Mouse (Mus musculus): ENCODE measurements around the gene Snx14.
"Not testable (repeated sequence)": the region's sequence is repeated elsewhere in the genome, so short reads cannot be mapped to it uniquely, and the experiment has no call there.

Gene Snx14

GRCm38 (mm10) chr9:88438555-88439237, at the start of gene Snx14:
Gene Snx14 (minus strand): TSS chr9:88438958.
- peak; percentile 96 to 97 for DNase-seq

GRCm38 (mm10) chr9:88484531-88484930, 45.8 kb upstream of the Snx14 start:
- DNase-seq = no peak

GRCm38 (mm10) chr9:88482829-88483396, 44.2 kb upstream of the Snx14 start:
- no peak for DNase-seq

- peak; percentile 90 to 91 for DNase-seq
These were observed 43.6 kb upstream of the Snx14 start, which contains the start of gene Syncrip for GRCm38 (mm10) chr9:88482230-88482828. Gene Syncrip (minus strand): TSS chr9:88482574.

GRCm38 (mm10) chr9:88481791-88482160, 43.0 kb upstream of the Snx14 start:
- DNase-seq = peak; percentile 36

GRCm38 (mm10) chr9:88481061-88481790, 42.5 kb upstream of the Snx14 start:
- peak; percentile 18 to 26 for DNase-seq

GRCm38 (mm10) chr9:88480120-88480519, 41.4 kb upstream of the Snx14 start:
- no peak for DNase-seq

- DNase-seq = no peak
These were observed 37.4 kb upstream of the Snx14 start for GRCm38 (mm10) chr9:88476138-88476537.

GRCm38 (mm10) chr9:88461017-88461416, 22.3 kb upstream of the Snx14 start:
- not testable (repeated sequence) for DNase-seq

GRCm38 (mm10) chr9:88439991-88440390, 1.2 kb upstream of the Snx14 start:
- DNase-seq = no peak

GRCm38 (mm10) chr9:88439238-88439600, 461 bp upstream of the Snx14 start:
- no peak for DNase-seq

GRCm38 (mm10) chr9:88438237-88438554, 562 bp downstream of the Snx14 start:
- DNase-seq = no peak

GRCm38 (mm10) chr9:88437342-88438236, 1.2 kb downstream of the Snx14 start:
- no peak for DNase-seq

GRCm38 (mm10) chr9:88424356-88424755, 14.4 kb downstream of the Snx14 start:
- DNase-seq = no peak

GRCm38 (mm10) chr9:88422428-88422827, 16.3 kb downstream of the Snx14 start:
- no peak for DNase-seq

GRCm38 (mm10) chr9:88416752-88417151, 22.0 kb downstream of the Snx14 start:
- DNase-seq = no peak

- DNase-seq = no peak
These were observed 28.8 kb downstream of the Snx14 start for GRCm38 (mm10) chr9:88409978-88410377.

- no peak for DNase-seq
These were observed 34.2 kb downstream of the Snx14 start for GRCm38 (mm10) chr9:88404515-88404914.

- DNase-seq = peak in 1 of 2 experiments; percentile 2
These were observed 34.7 kb downstream of the Snx14 start for GRCm38 (mm10) chr9:88404088-88404487.

GRCm38 (mm10) chr9:88398461-88398860, 40.3 kb downstream of the Snx14 start:
- DNase-seq = no peak

- no peak for DNase-seq
These were observed 43.9 kb downstream of the Snx14 start for GRCm38 (mm10) chr9:88394852-88395251.

- no peak for DNase-seq
These were observed 49.9 kb downstream of the Snx14 start for GRCm38 (mm10) chr9:88388826-88389225.

- no peak for DNase-seq
These were observed 58.2 kb downstream of the Snx14 start for GRCm38 (mm10) chr9:88380542-88380941.
